Mouse (Mus musculus) liver, postnatal 0 days (tissue): ENCODE results near the gene Thsd7b. TPM values are rescaled to one million over a fixed set of nuclear protein-coding genes. Genes with fewer than 3 reads are reported as not detected.

Source experiments
- ATAC-seq: fragments of 200-750 bp; cut with Nextera tagmentation; 2 replicates; pipeline ENCODE4 v1.8.0; 2017; ENCODE audit warnings: mild to moderate bottlenecking, moderate library complexity
- DNase-seq: peaks from one replicate; pipeline ENCODE4 v3.0.0-alpha.2; 2016
- H3K27ac ChIP-seq: fragments of 300-500 bp; sonication (generic); 2 replicates; pipeline ENCODE4 v1.5.1; 2014; ENCODE audit warnings: antibody characterized with exemption, moderate library complexity, mild to moderate bottlenecking, low read depth
- H3K27me3 ChIP-seq: fragments of 300-500 bp; sonication (generic); 2 replicates; pipeline ENCODE4 v1.6.1; 2014; ENCODE audit warnings: low read length, control low read depth, mixed read lengths; ENCODE audit not compliant: insufficient read depth
- H3K36me3 ChIP-seq: fragments of 300-500 bp; sonication (generic); replicated peaks from 2 replicates; pipeline ENCODE4 v1.6.1; 2014; ENCODE audit warnings: mild to moderate bottlenecking, control low read depth, low read length, moderate library complexity, mixed read lengths; ENCODE audit not compliant: insufficient read depth
- H3K4me1 ChIP-seq: fragments of 300-500 bp; sonication (generic); 2 replicates; pipeline ENCODE4 v1.6.1; 2014; ENCODE audit warnings: antibody characterized with exemption, mild to moderate bottlenecking, control low read depth; ENCODE audit not compliant: insufficient read depth
- H3K4me2 ChIP-seq: fragments of 300-500 bp; sonication (generic); 2 replicates; pipeline ENCODE4 v1.6.1; 2014; ENCODE audit warnings: low read depth, mild to moderate bottlenecking, low read length, moderate library complexity, mixed read lengths
- H3K4me3 ChIP-seq: fragments of 300-500 bp; sonication (generic); 2 replicates; pipeline ENCODE4 v1.5.1; 2014; ENCODE audit warnings: low read depth, low read length
- H3K9ac ChIP-seq: fragments of 300-500 bp; sonication (generic); replicated peaks from 2 replicates; pipeline ENCODE4 v1.6.1; 2014; ENCODE audit warnings: mild to moderate bottlenecking, moderate library complexity
- H3K9me3 ChIP-seq: fragments of 300-500 bp; sonication (generic); 2 replicates; pipeline ENCODE4 v1.6.1; 2016; ENCODE audit warnings: mild to moderate bottlenecking, control low read depth, low read length, mixed read lengths
- CTCF ChIP-seq: sonication (generic); IDR thresholded peaks from 2 replicates; pipeline ENCODE4 v1.5.1; 2016; ENCODE audit warnings: antibody characterized with exemption, low read depth
- EP300 ChIP-seq: IDR thresholded peaks from 2 replicates; pipeline ENCODE4 v1.6.1; 2016; ENCODE audit warnings: antibody characterized with exemption, low read depth, mild to moderate bottlenecking
- WGBS: fragments of 180-500 bp; shearing (Covaris S2); extraction: QIAGEN DNeasy Blood & Tissue Kit; methylation state at CpG from one replicate; pipeline ENCODE4 v1.1.7; 2014; ENCODE audit not compliant: insufficient replicate concordance; 5-methylcytosine and 5-hydroxymethylcytosine counted together
- polyA plus RNA-seq: library from polyadenylated mRNA; unstranded; fragments of >200 nt; fragmentation: Nextera tagmentation; extraction: Ambion mirVana; gene quantifications from 2 replicates; pipeline ENCODE4 v1.2.1, GENCODE M21; 2015

Thsd7b gene
- polyA plus RNA-seq, 1 experiment from 2014 or later, result 0.09 TPM

GRCm38 (mm10) chr1:130262046-130262445, 988.9 kb downstream of the Thsd7b start:
- ATAC-seq (no peak), DNase-seq (no peak)
- Histone ChIP-seq H3K36me3 (no peaks in the 10 kb centered on the region), H3K27ac (no peak overlapping the region), H3K4me2 (no peak overlapping the region), H3K4me1 (no peaks in the 10 kb centered on the region), H3K4me3 (no peak overlapping the region), H3K9me3 (no peaks in the 10 kb centered on the region), H3K27me3 (no peaks in the 10 kb centered on the region), H3K9ac (no peak overlapping the region)
- WGBS, result 70% methylated on average over 6 of the region's 6 CpGs
- no peak for TF ChIP-seq CTCF
- TF ChIP-seq EP300, result no peak
